Mouse (Mus musculus): ENCODE data around the gene Aak1. TPM values are rescaled to one million over a fixed set of nuclear protein-coding genes. Genes with fewer than 3 reads are reported as not detected.
"Not testable (repeated sequence)": the region's sequence is repeated elsewhere in the genome, so short reads cannot be mapped to it uniquely, and the experiment has no call there.

Aak1 gene
- total and polyA plus RNA-seq, 2 experiments from 2014 or later = 32.6 to 80.8 TPM

DNA sequence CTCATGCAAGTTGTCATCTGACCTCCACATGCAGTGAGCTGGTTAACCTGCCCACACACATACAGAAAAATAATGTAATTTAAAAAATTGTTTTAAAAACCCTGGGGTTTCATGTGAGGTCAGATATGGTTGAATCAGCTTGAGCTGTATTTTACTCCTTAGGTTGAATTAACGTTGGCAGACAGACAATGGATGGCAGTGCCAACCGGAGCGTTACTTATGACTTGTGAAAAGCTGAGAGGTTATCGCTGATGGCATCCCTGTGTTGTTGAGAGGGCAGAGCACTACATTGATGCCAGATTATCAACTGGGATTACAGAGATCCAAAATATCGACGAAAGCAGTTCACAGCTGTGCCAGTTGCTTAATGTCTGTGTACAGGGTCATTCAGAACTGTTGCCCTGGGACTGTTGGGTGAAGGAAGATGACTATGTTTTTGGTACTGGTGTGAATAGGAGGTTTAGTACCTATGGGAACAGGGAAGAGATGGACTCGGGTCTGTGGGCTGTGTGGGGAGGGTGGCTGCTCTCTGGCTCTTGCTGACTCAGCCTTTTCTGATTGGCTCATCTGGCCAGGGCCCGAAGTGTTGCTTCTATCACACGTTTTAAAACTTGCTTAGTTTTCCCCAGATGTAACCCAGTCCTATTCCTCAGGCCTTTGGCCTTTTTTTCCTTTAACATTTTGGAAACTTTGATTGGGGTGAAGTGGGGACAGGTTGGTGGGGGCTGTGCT, 11.6 kb downstream of the Aak1 start:
- H3K36me3 ChIP-seq (ENCODE audit: insufficient read depth, low read length) = no peaks in the 10 kb centered on the region
- no peak overlapping the region for H3K9ac ChIP-seq (replicated peaks; ENCODE audit: low read length)
- no peak overlapping the region for H3K4me2 ChIP-seq (ENCODE audit: low read depth, low read length)
- ATAC-seq (no peak), DNase-seq (ENCODE audit: low spot score) (no peak)
- no peaks in the 10 kb centered on the region for H3K27me3 ChIP-seq (ENCODE audit: insufficient read depth, low read length)
- TF ChIP-seq CTCF (IDR thresholded peaks at IDR 0.05; ENCODE audit: low read depth) = no peak
- no peak overlapping the region for H3K4me3 ChIP-seq (ENCODE audit: low read length)
- no peaks in the 10 kb centered on the region for H3K9me3 ChIP-seq (ENCODE audit: low read length)
- 72% methylated on average over 9 of the region's 9 CpGs for WGBS
- no peaks in the 10 kb centered on the region for H3K4me1 ChIP-seq (ENCODE audit: insufficient read depth, low read length)
- H3K27ac ChIP-seq = no peak overlapping the region

DNA sequence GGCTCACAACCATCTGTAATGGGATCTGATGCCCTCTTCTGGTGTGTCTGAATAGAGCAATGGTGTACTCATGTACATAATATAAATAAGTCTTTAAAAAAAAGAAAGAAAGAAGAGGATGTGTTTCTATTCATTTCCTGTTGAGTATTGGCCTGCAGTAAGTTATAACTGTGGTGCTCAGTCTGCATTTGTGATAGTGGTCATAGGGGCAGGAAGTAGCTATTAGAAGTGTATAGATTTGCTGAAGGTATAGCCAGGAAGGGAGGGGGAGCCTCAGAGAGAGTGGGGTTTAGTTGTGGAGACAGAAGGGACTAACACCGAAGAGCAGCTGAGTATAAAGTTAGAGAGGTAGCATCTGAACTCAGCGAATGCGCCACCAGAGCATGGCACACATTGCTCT, 15.0 kb downstream of the Aak1 start:
- H3K27ac ChIP-seq = no peak overlapping the region
- H3K4me3 ChIP-seq (ENCODE audit: low read length) = no peak overlapping the region
- H3K27me3 ChIP-seq (ENCODE audit: insufficient read depth, low read length) = no peaks in the 10 kb centered on the region
- no peak overlapping the region for H3K9ac ChIP-seq (replicated peaks; ENCODE audit: low read length)
- ATAC-seq (no peak), DNase-seq (ENCODE audit: low spot score) (no peak)
- WGBS = 96% methylated on average over 3 of the region's 3 CpGs
- H3K4me1 ChIP-seq (ENCODE audit: insufficient read depth, low read length) = 0 out of 2 replicates have a peak, but pooled peaks cover 3% of the 10 kb centered on the region
- no peaks in the 10 kb centered on the region for H3K36me3 ChIP-seq (ENCODE audit: insufficient read depth, low read length)
- no peaks in the 10 kb centered on the region for H3K9me3 ChIP-seq (ENCODE audit: low read length)
- no peak for TF ChIP-seq CTCF (IDR thresholded peaks at IDR 0.05; ENCODE audit: low read depth)
- no peak overlapping the region for H3K4me2 ChIP-seq (ENCODE audit: low read depth, low read length)

- 84% methylated on average over 9 of the region's 9 CpGs for WGBS
- H3K27me3 ChIP-seq (ENCODE audit: insufficient read depth, low read length) = no peaks in the 10 kb centered on the region
- peaks cover 3% of the 10 kb centered on the region; the same call in 1 of the 2 replicates for H3K4me1 ChIP-seq (ENCODE audit: insufficient read depth, low read length)
- H3K4me3 ChIP-seq (ENCODE audit: low read length) = no peak overlapping the region
- H3K27ac ChIP-seq = no peak overlapping the region
- TF ChIP-seq CTCF (IDR thresholded peaks at IDR 0.05; ENCODE audit: low read depth) = no peak
- ATAC-seq (no peak), DNase-seq (ENCODE audit: low spot score) (no peak)
- no peaks in the 10 kb centered on the region for H3K9me3 ChIP-seq (ENCODE audit: low read length)
- no peaks in the 10 kb centered on the region for H3K36me3 ChIP-seq (ENCODE audit: insufficient read depth, low read length)
- no peak overlapping the region for H3K4me2 ChIP-seq (ENCODE audit: low read depth, low read length)
- H3K9ac ChIP-seq (replicated peaks; ENCODE audit: low read length) = no peak overlapping the region
Measured at GRCm38 (mm10) chr6:86870335-86870734, 21.0 kb downstream of the Aak1 start.

GRCm38 (mm10) chr6:86871783-86872182, 22.5 kb downstream of the Aak1 start:
- no peak for DNase-seq (ENCODE audit: low spot score)

GRCm38 (mm10) chr6:86874711-86875375, 25.5 kb downstream of the Aak1 start:
- ATAC-seq = no peak
- Histone ChIP-seq H3K9me3 (ENCODE audit: low read length) (no peaks in the 10 kb centered on the region), H3K4me2 (ENCODE audit: low read depth, low read length) (no peak overlapping the region), H3K27me3 (ENCODE audit: insufficient read depth, low read length) (no peaks in the 10 kb centered on the region), H3K9ac (replicated peaks; ENCODE audit: low read length) (no peak overlapping the region), H3K4me1 (ENCODE audit: insufficient read depth, low read length) (no peaks in the 10 kb centered on the region; the same call in 1 of the 2 replicates), H3K36me3 (ENCODE audit: insufficient read depth, low read length) (no peaks in the 10 kb centered on the region), H3K27ac (no peak overlapping the region), H3K4me3 (ENCODE audit: low read length) (no peak overlapping the region)
- WGBS = 67% methylated on average over 6 of the region's 6 CpGs
- no peak for TF ChIP-seq CTCF (IDR thresholded peaks at IDR 0.05; ENCODE audit: low read depth)
- peak; percentile 28 for DNase-seq (ENCODE audit: low spot score)

More at GRCm38 (mm10) chr6:86871783-86872182, 22.5 kb downstream of the Aak1 start:
- H3K27ac ChIP-seq = no peak overlapping the region
- peaks cover 2% of the 10 kb centered on the region; the same call in 1 of the 2 replicates for H3K4me1 ChIP-seq (ENCODE audit: insufficient read depth, low read length)
- no peaks in the 10 kb centered on the region for H3K9me3 ChIP-seq (ENCODE audit: low read length)
- H3K36me3 ChIP-seq (ENCODE audit: insufficient read depth, low read length) = no peaks in the 10 kb centered on the region
- no peak overlapping the region for H3K9ac ChIP-seq (replicated peaks; ENCODE audit: low read length)
- 94% methylated on average over 10 of the region's 10 CpGs for WGBS
- TF ChIP-seq CTCF (IDR thresholded peaks at IDR 0.05; ENCODE audit: low read depth) = no peak
- H3K27me3 ChIP-seq (ENCODE audit: insufficient read depth, low read length) = no peaks in the 10 kb centered on the region
- ATAC-seq = no peak
- H3K4me3 ChIP-seq (ENCODE audit: low read length) = no peak overlapping the region
- no peak overlapping the region for H3K4me2 ChIP-seq (ENCODE audit: low read depth, low read length)

GRCm38 (mm10) chr6:86876451-86876850, 27.1 kb downstream of the Aak1 start:
- Histone ChIP-seq H3K27me3 (ENCODE audit: insufficient read depth, low read length) (no peaks in the 10 kb centered on the region), H3K4me3 (ENCODE audit: low read length) (no peak overlapping the region), H3K9ac (replicated peaks; ENCODE audit: low read length) (no peak overlapping the region), H3K4me1 (ENCODE audit: insufficient read depth, low read length) (no peaks in the 10 kb centered on the region; the same call in 1 of the 2 replicates), H3K9me3 (ENCODE audit: low read length) (no peaks in the 10 kb centered on the region), H3K27ac (no peak overlapping the region), H3K4me2 (ENCODE audit: low read depth, low read length) (no peak overlapping the region), H3K36me3 (ENCODE audit: insufficient read depth, low read length) (no peaks in the 10 kb centered on the region)
- DNase-seq (ENCODE audit: low spot score) = no peak
- no peak for ATAC-seq
- no peak for TF ChIP-seq CTCF (IDR thresholded peaks at IDR 0.05; ENCODE audit: low read depth)
- 19% methylated on average over 1 of the region's 1 CpGs for WGBS

DNA sequence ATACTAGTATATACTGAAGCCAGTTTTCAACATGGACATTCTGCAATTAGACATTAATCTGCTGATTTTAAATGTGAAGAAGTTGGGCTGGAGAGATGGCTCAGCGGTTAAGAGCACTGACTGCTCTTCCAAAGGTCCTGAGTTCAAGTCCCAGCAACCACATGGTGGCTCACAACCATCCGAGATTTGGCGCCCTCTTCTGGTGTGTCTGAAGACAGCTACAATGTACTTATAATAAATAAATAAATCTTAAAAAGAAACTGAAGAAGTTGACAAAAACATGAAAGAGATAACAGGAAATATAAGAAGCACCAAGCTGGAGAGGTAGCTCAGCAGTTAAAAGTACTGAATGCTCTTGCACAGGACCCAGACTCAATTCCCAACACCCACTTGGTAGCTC, 29.3 kb downstream of the Aak1 start:
- not testable (repeated sequence) for H3K4me2 ChIP-seq (ENCODE audit: low read depth, low read length); H3K9ac ChIP-seq (replicated peaks; ENCODE audit: low read length); H3K36me3 ChIP-seq (ENCODE audit: insufficient read depth, low read length); H3K9me3 ChIP-seq (ENCODE audit: low read length); H3K4me3 ChIP-seq (ENCODE audit: low read length); DNase-seq (ENCODE audit: low spot score); H3K27me3 ChIP-seq (ENCODE audit: insufficient read depth, low read length); ATAC-seq; H3K27ac ChIP-seq; H3K4me1 ChIP-seq (ENCODE audit: insufficient read depth, low read length)
- 93% methylated on average over 3 of the region's 3 CpGs for WGBS
